Mouse (Mus musculus): Measurements from ENCODE around the gene Nop9. TPM values are rescaled to one million over a fixed set of nuclear protein-coding genes. Genes with fewer than 3 reads are reported as not detected.

Nop9 gene
- polyA plus RNA-seq, 1 experiment from 2014 or later: 47.0 TPM

DNA sequence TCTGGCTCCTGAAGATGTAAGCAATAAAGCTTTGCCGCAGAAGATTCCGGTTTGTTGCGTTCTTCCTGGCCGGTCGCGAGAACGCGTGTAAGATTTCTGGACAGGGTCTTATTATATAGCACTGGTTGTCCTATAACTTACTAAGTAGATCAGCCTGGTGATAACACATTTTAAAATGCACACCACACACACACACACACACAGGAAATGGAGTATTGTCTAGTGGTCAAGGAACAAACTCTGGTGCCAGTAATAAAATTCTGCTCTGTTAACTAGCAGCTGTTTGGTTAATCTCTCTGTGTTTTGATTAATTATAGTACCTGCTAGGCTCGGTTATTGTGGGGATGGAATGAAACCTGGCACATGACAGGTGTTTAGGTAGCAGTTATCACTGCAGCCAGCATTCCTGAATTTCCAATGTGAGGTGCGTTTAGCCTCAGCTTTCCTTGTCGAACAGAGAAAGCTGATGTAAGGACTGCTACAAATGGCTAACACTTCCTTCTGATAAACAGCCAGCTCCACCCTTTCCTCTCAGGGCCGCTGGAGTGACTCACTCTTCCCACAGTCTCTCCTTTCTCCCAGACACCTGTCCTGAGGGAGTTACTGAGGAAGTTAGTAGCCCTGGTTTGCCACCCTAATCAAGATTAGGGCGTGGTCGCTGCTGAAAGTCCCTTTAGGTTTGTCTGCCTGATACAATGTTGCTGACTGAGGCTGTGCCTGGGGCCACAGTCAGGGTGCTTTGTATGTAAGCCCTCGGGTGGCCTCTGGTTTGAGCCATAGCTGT is 50.1 kb downstream of the Nop9 start:
- ATAC-seq (ENCODE audit: low FRiP score): no peak
- Histone ChIP-seq H3K4me1 (replicated peaks; ENCODE audit: control insufficient read depth, insufficient read depth, low read length) (no peaks in the 10 kb centered on the region), H3K27ac (ENCODE audit: low read depth, low read length) (no peak overlapping the region), H3K36me3 (ENCODE audit: control insufficient read depth, insufficient read depth, low read length) (no peaks in the 10 kb centered on the region), H3K4me3 (ENCODE audit: low read depth, low read length) (no peak overlapping the region), H3K9me3 (ENCODE audit: control insufficient read depth, low read length) (no peaks in the 10 kb centered on the region), H3K4me2 (replicated peaks; ENCODE audit: low read depth, low read length) (no peak overlapping the region), H3K9ac (ENCODE audit: low read depth, low read length) (no peak overlapping the region), H3K27me3 (ENCODE audit: control insufficient read depth, insufficient read depth, low read length) (no peaks in the 10 kb centered on the region)
- DNase-seq (ENCODE audit: low spot score): no peak
- 91% methylated on average over 15 of the region's 15 CpGs for WGBS

Other genes starting within 250 kb of the Nop9 start
- gene Cpne6, start 235.2 kb upstream of the Nop9 start, polyA plus RNA-seq (2014; fragmentation: Nextera tagmentation; extraction: Ambion mirVana): 1.3 and 1.6 TPM in 2 replicates
- gene Nrl, start 220.7 kb upstream of the Nop9 start, polyA plus RNA-seq (2014; fragmentation: Nextera tagmentation; extraction: Ambion mirVana): 0.15 and 0.20 TPM in 2 replicates
- 11.3 and 12.6 TPM in 2 replicates for gene Pck2, start 205.4 kb upstream of the Nop9 start, polyA plus RNA-seq (2014; fragmentation: Nextera tagmentation; extraction: Ambion mirVana)
- gene Dcaf11, start 185.7 kb upstream of the Nop9 start, polyA plus RNA-seq (2014; fragmentation: Nextera tagmentation; extraction: Ambion mirVana): 81.5 and 85.4 TPM in 2 replicates
- 0.52 TPM in 1 of 2 replicates, not detected in the other for gene A730061H03Rik, start 185.3 kb upstream of the Nop9 start, polyA plus RNA-seq (2014; fragmentation: Nextera tagmentation; extraction: Ambion mirVana)
- gene Fitm1, start 170.1 kb upstream of the Nop9 start, polyA plus RNA-seq (2014; fragmentation: Nextera tagmentation; extraction: Ambion mirVana): 0.77 and 1.8 TPM in 2 replicates
- 126 TPM in 2 replicates for gene Psme1, start 167.6 kb upstream of the Nop9 start, polyA plus RNA-seq (2014; fragmentation: Nextera tagmentation; extraction: Ambion mirVana)
- gene Emc9, start 160.4 kb upstream of the Nop9 start, polyA plus RNA-seq (2014; fragmentation: Nextera tagmentation; extraction: Ambion mirVana): 6.4 and 8.5 TPM in 2 replicates
- gene Psme2, start 154.6 kb upstream of the Nop9 start, polyA plus RNA-seq (2014; fragmentation: Nextera tagmentation; extraction: Ambion mirVana): 195 and 222 TPM in 2 replicates
- gene Rnf31, start 154.0 kb upstream of the Nop9 start, polyA plus RNA-seq (2014; fragmentation: Nextera tagmentation; extraction: Ambion mirVana): 10.6 and 12.1 TPM in 2 replicates
- gene Irf9, start 142.1 kb upstream of the Nop9 start, polyA plus RNA-seq (2014; fragmentation: Nextera tagmentation; extraction: Ambion mirVana): 6.9 and 7.6 TPM in 2 replicates
- gene Rec8, start 127.7 kb upstream of the Nop9 start, polyA plus RNA-seq (2014; fragmentation: Nextera tagmentation; extraction: Ambion mirVana): 8.2 and 8.8 TPM in 2 replicates
- gene Ipo4, start 109.7 kb upstream of the Nop9 start, polyA plus RNA-seq (2014; fragmentation: Nextera tagmentation; extraction: Ambion mirVana): 71.2 and 73.1 TPM in 2 replicates
- gene Gm49378, start 107.8 kb upstream of the Nop9 start, polyA plus RNA-seq (2014; fragmentation: Nextera tagmentation; extraction: Ambion mirVana): 1.7 and 4.0 TPM in 2 replicates
- gene Tm9sf1, start 101.9 kb upstream of the Nop9 start, polyA plus RNA-seq (2014; fragmentation: Nextera tagmentation; extraction: Ambion mirVana): 60.2 and 61.9 TPM in 2 replicates
- 0.38 and 0.48 TPM in 2 replicates for gene Tssk4, start 95.5 kb upstream of the Nop9 start, polyA plus RNA-seq (2014; fragmentation: Nextera tagmentation; extraction: Ambion mirVana)
- gene Mdp1, start 85.2 kb upstream of the Nop9 start, polyA plus RNA-seq (2014; fragmentation: Nextera tagmentation; extraction: Ambion mirVana): 67.7 and 70.2 TPM in 2 replicates
- gene Gmpr2, start 73.8 kb upstream of the Nop9 start, polyA plus RNA-seq (2014; fragmentation: Nextera tagmentation; extraction: Ambion mirVana): 54.6 and 58.8 TPM in 2 replicates
- 596 and 597 TPM in 2 replicates for gene Nedd8, start 73.6 kb upstream of the Nop9 start, polyA plus RNA-seq (2014; fragmentation: Nextera tagmentation; extraction: Ambion mirVana)
- 52.7 and 63.1 TPM in 2 replicates for gene Tinf2, start 63.9 kb upstream of the Nop9 start, polyA plus RNA-seq (2014; fragmentation: Nextera tagmentation; extraction: Ambion mirVana)
- gene Tgm1, start 31.8 kb upstream of the Nop9 start, polyA plus RNA-seq (2014; fragmentation: Nextera tagmentation; extraction: Ambion mirVana): 0.36 and 0.49 TPM in 2 replicates
- gene Rabggta, start 23.4 kb upstream of the Nop9 start, polyA plus RNA-seq (2014; fragmentation: Nextera tagmentation; extraction: Ambion mirVana): 25.3 and 27.4 TPM in 2 replicates
- gene Dhrs1, start within 50 bp of the Nop9 start, polyA plus RNA-seq (2014; fragmentation: Nextera tagmentation; extraction: Ambion mirVana): 68.6 and 72.1 TPM in 2 replicates
- gene Cideb, start 12.8 kb downstream of the Nop9 start, polyA plus RNA-seq (2014; fragmentation: Nextera tagmentation; extraction: Ambion mirVana): 0.33 TPM in 1 of 2 replicates, not detected in the other
- gene Ltb4r2, start 15.7 kb downstream of the Nop9 start, polyA plus RNA-seq (2014; fragmentation: Nextera tagmentation; extraction: Ambion mirVana): 0.28 and 0.62 TPM in 2 replicates
- 0.14 TPM in 1 of 2 replicates, not detected in the other for gene Ltb4r1, start 20.3 kb downstream of the Nop9 start, polyA plus RNA-seq (2014; fragmentation: Nextera tagmentation; extraction: Ambion mirVana)
- gene Adcy4, start 38.4 kb downstream of the Nop9 start, polyA plus RNA-seq (2014; fragmentation: Nextera tagmentation; extraction: Ambion mirVana): 6.6 and 7.6 TPM in 2 replicates
- gene Ripk3, start 43.2 kb downstream of the Nop9 start, polyA plus RNA-seq (2014; fragmentation: Nextera tagmentation; extraction: Ambion mirVana): 11.0 and 12.9 TPM in 2 replicates
- gene Nfatc4, start 77.5 kb downstream of the Nop9 start, polyA plus RNA-seq (2014; fragmentation: Nextera tagmentation; extraction: Ambion mirVana): 19.5 and 25.5 TPM in 2 replicates
- 8.3 and 8.8 TPM in 2 replicates for gene Nynrin, start 108.3 kb downstream of the Nop9 start, polyA plus RNA-seq (2014; fragmentation: Nextera tagmentation; extraction: Ambion mirVana)
- gene Cbln3, start 138.7 kb downstream of the Nop9 start, polyA plus RNA-seq (2014; fragmentation: Nextera tagmentation; extraction: Ambion mirVana): 0.17 and 0.31 TPM in 2 replicates
- gene Khnyn, start 139.3 kb downstream of the Nop9 start, polyA plus RNA-seq (2014; fragmentation: Nextera tagmentation; extraction: Ambion mirVana): 7.8 and 9.3 TPM in 2 replicates
- 39.7 and 41.9 TPM in 2 replicates for gene Sdr39u1, start 154.6 kb downstream of the Nop9 start, polyA plus RNA-seq (2014; fragmentation: Nextera tagmentation; extraction: Ambion mirVana)
- not detected in 2 replicates for gene Cma1, start 199.0 kb downstream of the Nop9 start, polyA plus RNA-seq (2014; fragmentation: Nextera tagmentation; extraction: Ambion mirVana)
- not detected in 2 replicates for gene Cma2, start 205.3 kb downstream of the Nop9 start, polyA plus RNA-seq (2014; fragmentation: Nextera tagmentation; extraction: Ambion mirVana)

All from hindbrain, embryonic 11.5 days (tissue).